Mouse (Mus musculus): ENCODE results near the gene Slc28a1. TPM values are rescaled to one million over a fixed set of nuclear protein-coding genes. Genes with fewer than 3 reads are reported as not detected.
"Not testable (repeated sequence)": the region's sequence is repeated elsewhere in the genome, so short reads cannot be mapped to it uniquely, and the experiment has no call there.

Slc28a1 gene
- total RNA-seq, 1 experiment from 2014 or later, result 0.15 TPM

- no peak for DNase-seq
Measured at GRCm38 (mm10) chr7:81124773-81125172, 10.2 kb downstream of the Slc28a1 start.

GRCm38 (mm10) chr7:81125215-81126175, 10.9 kb downstream of the Slc28a1 start:
- DNase-seq, result no peak

- no peak for DNase-seq
Measured at GRCm38 (mm10) chr7:81131864-81132263, 17.3 kb downstream of the Slc28a1 start.

- no peak for DNase-seq
Measured at GRCm38 (mm10) chr7:81132851-81133279, 18.3 kb downstream of the Slc28a1 start.

GRCm38 (mm10) chr7:81133416-81133815, 18.8 kb downstream of the Slc28a1 start:
- DNase-seq, result no peak

- DNase-seq, result no peak
Measured at GRCm38 (mm10) chr7:81133941-81134340, 19.3 kb downstream of the Slc28a1 start.

GRCm38 (mm10) chr7:81134614-81135067, 20.0 kb downstream of the Slc28a1 start:
- DNase-seq, result peak; percentile 70

- no peak for DNase-seq
Measured at GRCm38 (mm10) chr7:81137292-81137691, 22.7 kb downstream of the Slc28a1 start.

- no peak for DNase-seq
Measured at GRCm38 (mm10) chr7:81139100-81139499, 24.5 kb downstream of the Slc28a1 start.

- no peak for DNase-seq
Measured at GRCm38 (mm10) chr7:81139671-81140404, 25.2 kb downstream of the Slc28a1 start.

- DNase-seq, result no peak
Measured at GRCm38 (mm10) chr7:81141541-81141940, 26.9 kb downstream of the Slc28a1 start.

GRCm38 (mm10) chr7:81143056-81143455, 28.5 kb downstream of the Slc28a1 start:
- DNase-seq, result not testable (repeated sequence)

GRCm38 (mm10) chr7:81149759-81150158, 35.2 kb downstream of the Slc28a1 start:
- DNase-seq, result no peak

GRCm38 (mm10) chr7:81151216-81151615, 36.6 kb downstream of the Slc28a1 start:
- DNase-seq, result no peak

- DNase-seq, result no peak
Measured at GRCm38 (mm10) chr7:81152306-81152705, 37.7 kb downstream of the Slc28a1 start.

- no peak for DNase-seq
Measured at GRCm38 (mm10) chr7:81152826-81153225, 38.2 kb downstream of the Slc28a1 start.

GRCm38 (mm10) chr7:81153327-81153726, 38.7 kb downstream of the Slc28a1 start:
- DNase-seq, result no peak

- not testable (repeated sequence) for DNase-seq
Measured at GRCm38 (mm10) chr7:81154244-81154643, 39.6 kb downstream of the Slc28a1 start.

- peak; percentile 65 for DNase-seq
Measured at GRCm38 (mm10) chr7:81154960-81155359, 40.4 kb downstream of the Slc28a1 start.

- no peak for DNase-seq
Measured at GRCm38 (mm10) chr7:81158933-81159332, 44.3 kb downstream of the Slc28a1 start.

GRCm38 (mm10) chr7:81161666-81162065, 47.1 kb downstream of the Slc28a1 start:
- peak; percentile 31 for DNase-seq

GRCm38 (mm10) chr7:81162345-81162744, 47.7 kb downstream of the Slc28a1 start:
- peak; percentile 74 for DNase-seq

- no peak for DNase-seq
Measured at GRCm38 (mm10) chr7:81164411-81164810, 49.8 kb downstream of the Slc28a1 start.
